Mouse (Mus musculus): ENCODE results near the gene Cyb5d1. TPM values are rescaled to one million over a fixed set of nuclear protein-coding genes. Genes with fewer than 3 reads are reported as not detected.

Cyb5d1 gene
- total and polyA plus RNA-seq, 3 experiments: 19.9 to 32.1 (median 27.9) TPM

DNA sequence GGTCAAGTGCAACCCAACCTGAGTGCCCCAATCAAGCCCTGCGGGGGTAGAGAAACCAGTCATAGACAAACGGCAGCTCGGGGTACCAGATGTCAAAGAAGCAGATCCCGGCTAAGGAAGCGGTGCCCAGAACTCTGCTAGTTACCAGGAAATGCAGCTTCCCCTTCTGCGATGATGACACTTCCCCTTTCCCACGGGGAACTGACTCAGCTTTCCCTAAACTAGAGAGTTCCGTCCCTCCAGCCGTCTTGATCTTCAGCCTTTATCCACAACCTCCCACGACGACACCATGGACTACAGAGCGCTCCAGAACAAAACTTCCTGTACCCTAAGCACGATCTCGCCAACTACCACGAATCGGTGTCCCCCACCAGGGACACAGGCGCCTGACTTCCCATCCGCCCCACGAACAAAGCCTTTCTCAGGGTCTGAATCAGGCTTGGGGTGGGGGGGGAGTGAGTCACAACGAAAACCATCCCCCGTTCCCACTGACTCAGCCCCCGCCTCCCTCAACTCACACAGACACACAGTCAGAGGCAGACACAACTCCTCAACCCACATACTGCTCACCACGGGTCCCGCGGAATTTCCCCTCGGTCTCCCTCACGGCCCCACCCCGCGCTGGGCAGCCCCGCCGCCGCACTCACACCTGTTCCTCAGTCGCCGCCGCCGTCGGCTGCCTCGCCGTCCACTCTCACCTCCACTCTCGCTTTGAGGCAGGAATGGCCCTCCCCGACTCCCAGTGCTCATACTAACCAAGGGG lies 15.1 kb upstream of the Cyb5d1 start:
- peaks cover 7% of the 10 kb centered on the region; the same call in 1 of the 2 replicates for H3K36me3 ChIP-seq (ENCODE audit: control insufficient read depth, insufficient read depth, low read length)
- H3K9ac ChIP-seq (ENCODE audit: low read depth, low read length): peak overlapping the region; percentile 84
- no peak for TF ChIP-seq CTCF (IDR thresholded peaks at IDR 0.05)
- TF ChIP-seq POLR2A (IDR thresholded peaks at IDR 0.05; ENCODE audit: insufficient read depth, low read depth, low read length): peak; percentile 71
- intact Hi-C loops (cut with DNase I): loop anchor here (1.0 to 10.0 kb wide), 2 partner anchors 8 to 584 kb away; partner anchors contain the start of genes Gabarap and Phf23
- H3K4me1 ChIP-seq (ENCODE audit: control insufficient read depth, insufficient read depth, low read length): peaks cover 19% of the 10 kb centered on the region
- peak overlapping the region; percentile 80 for H3K4me3 ChIP-seq
- H3K79me2 ChIP-seq (replicated peaks; ENCODE audit: control insufficient read depth, insufficient read depth, low read length): no peaks in the 10 kb centered on the region
- WGBS: under 1% methylated on average over 40 of the region's 41 CpGs
- peak overlapping the region; percentile 90 for H3K27ac ChIP-seq
- no peaks in the 10 kb centered on the region for H3K27me3 ChIP-seq (ENCODE audit: control insufficient read depth, insufficient read depth, low read length)
- DNase-seq: peak in 1 of 2 experiments; percentile 75

DNA sequence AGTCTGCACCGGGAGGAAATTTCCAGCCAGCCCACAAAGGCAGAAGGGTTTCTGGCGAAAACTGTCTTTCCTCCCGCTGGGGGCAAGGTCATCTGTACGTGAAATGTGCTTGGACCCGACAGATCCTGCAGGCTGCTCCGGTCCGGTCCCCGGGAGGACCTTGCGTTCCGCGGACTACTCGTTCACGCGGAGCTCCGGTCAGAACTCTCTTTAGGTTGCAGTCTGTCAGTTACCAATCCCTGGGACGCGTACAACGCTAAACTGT lies 14.5 kb upstream of the Cyb5d1 start:
- intact Hi-C loops (cut with DNase I): loop anchor here (1.0 to 10.0 kb wide), 2 partner anchors 8 to 585 kb away; partner anchors contain the start of genes Gabarap and Phf23
- H3K36me3 ChIP-seq (ENCODE audit: control insufficient read depth, insufficient read depth, low read length): peaks cover 7% of the 10 kb centered on the region; the same call in 1 of the 2 replicates
- peak overlapping the region; percentile 90 for H3K27ac ChIP-seq
- TF ChIP-seq EP300 (IDR thresholded peaks at IDR 0.05; ENCODE audit: insufficient read depth, low read depth, low read length): no peak
- TF ChIP-seq CTCF (IDR thresholded peaks at IDR 0.05): no peak
- no peak for TF ChIP-seq POLR2A (IDR thresholded peaks at IDR 0.05; ENCODE audit: insufficient read depth, low read depth, low read length)
- peak in 1 of 2 experiments; percentile 82 for DNase-seq
- peak overlapping the region; percentile 84 for H3K9ac ChIP-seq (ENCODE audit: low read depth, low read length)
- H3K79me2 ChIP-seq (replicated peaks; ENCODE audit: control insufficient read depth, insufficient read depth, low read length): no peaks in the 10 kb centered on the region
- peaks cover 19% of the 10 kb centered on the region for H3K4me1 ChIP-seq (ENCODE audit: control insufficient read depth, insufficient read depth, low read length)
- peak overlapping the region; percentile 80 for H3K4me3 ChIP-seq
- no peaks in the 10 kb centered on the region for H3K27me3 ChIP-seq (ENCODE audit: control insufficient read depth, insufficient read depth, low read length)
- 0% methylated on average over 18 of the region's 18 CpGs for WGBS

DNA sequence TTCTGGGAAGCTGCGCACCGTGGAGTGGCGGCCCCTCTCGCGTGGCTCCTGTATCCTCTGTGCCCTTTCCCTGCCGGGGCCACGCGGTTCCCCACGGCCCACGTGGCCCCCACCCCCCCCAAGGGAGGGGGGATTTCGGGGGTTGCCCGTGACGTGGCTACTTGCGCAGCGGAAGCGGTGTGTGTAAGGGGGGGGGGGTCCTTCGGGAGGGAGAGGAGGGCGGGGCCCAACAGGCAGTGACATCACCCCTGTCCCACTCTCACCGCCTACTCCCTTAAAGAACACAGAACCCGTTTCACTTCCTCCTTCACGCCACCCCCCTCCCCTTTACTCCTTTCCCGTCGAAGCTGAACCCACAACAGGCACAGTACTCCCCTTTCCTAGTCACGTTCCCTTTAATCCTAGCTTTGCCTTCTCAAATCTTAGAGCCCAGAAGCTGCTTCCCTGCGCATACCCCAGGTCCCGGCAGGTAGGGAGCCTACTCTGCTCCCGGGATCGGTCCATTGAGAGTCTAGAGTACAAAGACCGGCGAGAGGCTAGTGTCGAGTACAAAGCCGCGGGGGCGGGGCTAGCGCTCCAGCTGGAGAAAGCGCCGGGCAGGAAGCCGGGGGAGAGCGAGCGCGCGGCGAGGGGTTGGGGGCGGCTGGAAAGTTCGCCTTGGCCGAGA lies 14.1 kb upstream of the Cyb5d1 start:
- 1% methylated on average over 45 of the region's 46 CpGs for WGBS
- peak; percentile 87 to 90 for DNase-seq
- peak overlapping the region; percentile 90 for H3K27ac ChIP-seq

DNA sequence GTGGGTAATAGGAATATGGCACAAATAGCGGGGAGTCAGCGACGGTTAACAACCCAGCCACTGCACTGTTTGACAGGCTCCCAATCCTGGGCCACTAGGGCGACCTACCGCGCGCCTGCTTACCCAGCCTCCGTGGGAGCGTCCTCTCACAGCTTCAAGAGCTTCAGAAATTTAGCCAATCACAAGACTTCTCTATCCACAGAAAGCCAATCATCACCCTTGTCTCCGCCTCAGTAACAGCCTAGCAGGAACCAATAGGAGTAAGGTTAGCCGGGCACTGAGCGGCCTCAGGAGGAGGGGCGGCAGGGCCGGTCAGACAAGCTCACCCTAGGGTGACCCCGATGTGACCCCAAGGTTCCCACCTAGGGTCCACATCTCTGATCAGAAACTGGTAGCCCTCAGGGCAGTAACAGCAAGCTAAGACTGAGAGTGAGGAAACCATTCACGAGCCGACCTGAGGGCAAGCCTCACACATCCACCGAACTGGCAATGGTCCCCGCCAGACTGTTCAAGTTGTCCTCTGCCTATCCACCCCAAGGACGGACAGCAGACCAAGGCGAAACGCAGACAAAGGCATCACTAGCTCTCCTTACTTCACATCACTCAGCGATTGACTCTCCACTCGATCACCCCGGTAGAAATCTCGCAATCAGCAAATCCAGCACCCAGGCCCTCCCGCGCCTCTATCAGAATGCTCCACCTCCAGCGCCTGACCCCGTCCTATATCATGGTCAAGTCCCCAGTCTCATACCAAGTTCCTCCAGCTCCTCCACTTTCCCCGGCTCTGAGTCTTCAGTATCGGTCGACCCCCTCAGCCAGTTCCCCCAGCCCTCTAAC lies 13.3 kb upstream of the Cyb5d1 start:
- Histone ChIP-seq H3K4me3 (peak overlapping the region; percentile 80), H3K27ac (peak overlapping the region; percentile 90), H3K9ac (ENCODE audit: low read depth, low read length) (peak overlapping the region; percentile 84), H3K79me2 (replicated peaks; ENCODE audit: control insufficient read depth, insufficient read depth, low read length) (no peaks in the 10 kb centered on the region), H3K4me1 (ENCODE audit: control insufficient read depth, insufficient read depth, low read length) (peaks cover 15% of the 10 kb centered on the region), H3K36me3 (ENCODE audit: control insufficient read depth, insufficient read depth, low read length) (peaks cover 7% of the 10 kb centered on the region; the same call in 1 of the 2 replicates), H3K27me3 (ENCODE audit: control insufficient read depth, insufficient read depth, low read length) (no peaks in the 10 kb centered on the region)
- intact Hi-C loops (cut with DNase I): loop anchor here (10.0 kb wide), 1 partner anchor 304 kb away; no protein-coding TSS in a partner anchor
- under 1% methylated on average over 33 of the region's 33 CpGs for WGBS
- DNase-seq: peak; percentile 84 to 91
- TF ChIP-seq CTCF (IDR thresholded peaks at IDR 0.05) (peak; percentile 45), EP300 (IDR thresholded peaks at IDR 0.05; ENCODE audit: insufficient read depth, low read depth, low read length) (0 out of 2 replicates have a peak, but pooled peaks have one; percentile 10), POLR2A (IDR thresholded peaks at IDR 0.05; ENCODE audit: insufficient read depth, low read depth, low read length) (peak; percentile 76)

More for the DNA sequence above, 14.1 kb upstream of the Cyb5d1 start:
- Histone ChIP-seq H3K27me3 (ENCODE audit: control insufficient read depth, insufficient read depth, low read length) (no peaks in the 10 kb centered on the region), H3K9ac (ENCODE audit: low read depth, low read length) (peak overlapping the region; percentile 84), H3K36me3 (ENCODE audit: control insufficient read depth, insufficient read depth, low read length) (peaks cover 7% of the 10 kb centered on the region; the same call in 1 of the 2 replicates), H3K4me1 (ENCODE audit: control insufficient read depth, insufficient read depth, low read length) (peaks cover 19% of the 10 kb centered on the region), H3K79me2 (replicated peaks; ENCODE audit: control insufficient read depth, insufficient read depth, low read length) (no peaks in the 10 kb centered on the region), H3K4me3 (peak overlapping the region; percentile 80)
- TF ChIP-seq CTCF (IDR thresholded peaks at IDR 0.05): no peak
- peak; percentile 73; the same call in 1 of the 2 replicates for TF ChIP-seq EP300 (IDR thresholded peaks at IDR 0.05; ENCODE audit: insufficient read depth, low read depth, low read length)
- TF ChIP-seq POLR2A (IDR thresholded peaks at IDR 0.05; ENCODE audit: insufficient read depth, low read depth, low read length): peak; percentile 51; the same call in 1 of the 2 replicates
- intact Hi-C loops (cut with DNase I): loop anchor here (1.0 to 10.0 kb wide), 3 partner anchors 9 to 585 kb away; partner anchors contain the start of genes Gabarap and Phf23

DNA sequence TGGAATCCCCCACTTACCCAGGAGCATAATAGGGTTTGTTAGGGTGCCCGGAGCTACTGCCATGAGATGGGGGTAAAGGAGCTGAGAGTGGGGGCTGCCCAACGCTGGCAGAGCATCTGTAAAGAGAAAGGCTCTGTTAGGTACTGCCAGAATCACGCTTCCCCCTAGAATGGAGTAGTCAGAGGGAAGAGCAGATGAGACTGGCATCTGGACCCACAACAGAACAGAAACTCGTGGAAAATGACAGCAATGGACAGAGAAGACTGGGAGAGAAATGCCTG lies 12.2 kb upstream of the Cyb5d1 start:
- 76% methylated on average over 4 of the region's 4 CpGs for WGBS
- H3K9ac ChIP-seq (ENCODE audit: low read depth, low read length): no peak overlapping the region
- TF ChIP-seq POLR2A (IDR thresholded peaks at IDR 0.05; ENCODE audit: insufficient read depth, low read depth, low read length) (no peak), EP300 (IDR thresholded peaks at IDR 0.05; ENCODE audit: insufficient read depth, low read depth, low read length) (no peak), CTCF (IDR thresholded peaks at IDR 0.05) (no peak)
- no peaks in the 10 kb centered on the region for H3K79me2 ChIP-seq (replicated peaks; ENCODE audit: control insufficient read depth, insufficient read depth, low read length)
- no peaks in the 10 kb centered on the region for H3K27me3 ChIP-seq (ENCODE audit: control insufficient read depth, insufficient read depth, low read length)
- DNase-seq: no peak
- H3K4me3 ChIP-seq: no peak overlapping the region
- peaks cover 12% of the 10 kb centered on the region for H3K4me1 ChIP-seq (ENCODE audit: control insufficient read depth, insufficient read depth, low read length)
- intact Hi-C loops (cut with DNase I): loop anchor here (2.0 to 10.0 kb wide), 2 partner anchors 13 to 303 kb away; no protein-coding TSS in a partner anchor
- no peak overlapping the region for H3K27ac ChIP-seq
- peaks cover 7% of the 10 kb centered on the region; the same call in 1 of the 2 replicates for H3K36me3 ChIP-seq (ENCODE audit: control insufficient read depth, insufficient read depth, low read length)

Measured in heart, adult 2 months (tissue).